Mouse (Mus musculus) layer of hippocampus, adult 2 months (tissue): ENCODE measurements around the gene Prkcz. TPM values are rescaled to one million over a fixed set of nuclear protein-coding genes. Genes with fewer than 3 reads are reported as not detected.

Experiments used
- DNase-seq, 2 experiments: peaks; one replicate each; pipeline ENCODE4 v3.0.0; 2022; ENCODE audit warnings: low spot score in 2 of 2
- H3K27ac ChIP-seq: fragments of 200-600 bp; 2 replicates; pipeline ENCODE4 v1.8.1; 2022
- H3K4me3 ChIP-seq: fragments of 200-600 bp; 2 replicates; pipeline ENCODE4 v1.8.1; 2022; ENCODE audit warnings: mild to moderate bottlenecking
- CTCF ChIP-seq: fragments of 200-600 bp; conservative IDR thresholded peaks from 2 replicates; pipeline ENCODE4 v1.8.1; 2022; ENCODE audit warnings: antibody characterized with exemption, mild to moderate bottlenecking, moderate library complexity
- total RNA-seq, 2 experiments: library from RNA; stranded (reverse); gene quantifications; 2 replicates each; pipeline ENCODE4 v1.2.3; 2021

The Prkcz gene
- total RNA-seq, 2 experiments from 2014 or later, result 158 to 160 TPM

DNA sequence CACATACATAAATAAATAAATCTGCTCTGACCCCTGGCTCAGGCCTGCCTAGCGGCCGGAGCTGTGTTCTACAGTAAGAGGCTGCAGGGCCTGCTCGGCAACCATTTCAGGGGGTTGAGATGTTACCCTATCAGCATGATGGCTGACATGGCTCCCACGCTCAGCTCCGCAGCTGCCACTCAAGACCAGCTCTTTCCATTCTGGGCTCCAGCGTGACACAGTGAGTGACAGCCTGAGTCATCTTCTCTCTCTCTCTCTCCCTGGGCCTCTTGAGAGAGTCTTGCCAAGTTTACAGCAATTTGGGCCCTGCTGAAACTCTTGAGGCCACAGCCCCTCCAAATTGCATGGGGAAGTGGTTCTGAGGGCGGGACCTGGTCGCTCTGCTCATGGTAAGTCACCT, 79.5 kb downstream of the Prkcz start:
- no peak for TF ChIP-seq CTCF
- DNase-seq, result peak; percentile 51 to 53
- H3K27ac ChIP-seq, result peak overlapping the region; percentile 87
- no peak overlapping the region for H3K4me3 ChIP-seq

DNA sequence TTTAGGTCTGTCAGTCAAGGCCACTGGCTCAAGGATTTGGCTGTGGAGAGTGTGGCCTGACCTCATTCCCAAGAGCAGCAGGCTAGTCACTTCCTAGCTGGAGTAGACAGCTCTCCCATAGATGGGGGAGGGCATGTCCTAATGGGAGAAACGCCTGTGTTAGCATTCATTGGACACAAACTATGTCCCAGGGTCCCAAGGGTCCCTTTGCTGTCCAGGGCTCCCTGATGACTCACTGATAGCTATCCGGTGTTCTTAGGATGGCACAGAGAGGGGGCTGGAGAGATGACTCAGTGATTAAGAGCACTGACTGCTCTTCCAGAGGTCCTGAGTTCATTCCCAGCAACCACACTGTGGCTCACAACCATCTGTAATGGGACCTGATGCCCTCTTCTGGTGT, 79.9 kb downstream of the Prkcz start:
- H3K27ac ChIP-seq, result peak overlapping the region; percentile 87
- DNase-seq, result no peak
- TF ChIP-seq CTCF, result no peak; the same call in 1 of the 2 replicates
- no peak overlapping the region for H3K4me3 ChIP-seq

GRCm38 (mm10) chr4:155280768-155281121, 80.4 kb downstream of the Prkcz start:
- no peak for DNase-seq
- TF ChIP-seq CTCF, result no peak
- peak overlapping the region; percentile 87 for H3K27ac ChIP-seq
- no peak overlapping the region for H3K4me3 ChIP-seq

- Histone ChIP-seq H3K27ac (peak overlapping the region; percentile 87), H3K4me3 (no peak overlapping the region)
- no peak for TF ChIP-seq CTCF
- peak in 1 of 2 experiments; percentile 47 for DNase-seq
Measured at GRCm38 (mm10) chr4:155279926-155280767, 81.0 kb downstream of the Prkcz start.

- H3K4me3 ChIP-seq, result no peak overlapping the region
- H3K27ac ChIP-seq, result no peak overlapping the region
- peak; percentile 57 for TF ChIP-seq CTCF
- DNase-seq, result no peak
Measured at GRCm38 (mm10) chr4:155279054-155279453, 82.1 kb downstream of the Prkcz start.

DNA sequence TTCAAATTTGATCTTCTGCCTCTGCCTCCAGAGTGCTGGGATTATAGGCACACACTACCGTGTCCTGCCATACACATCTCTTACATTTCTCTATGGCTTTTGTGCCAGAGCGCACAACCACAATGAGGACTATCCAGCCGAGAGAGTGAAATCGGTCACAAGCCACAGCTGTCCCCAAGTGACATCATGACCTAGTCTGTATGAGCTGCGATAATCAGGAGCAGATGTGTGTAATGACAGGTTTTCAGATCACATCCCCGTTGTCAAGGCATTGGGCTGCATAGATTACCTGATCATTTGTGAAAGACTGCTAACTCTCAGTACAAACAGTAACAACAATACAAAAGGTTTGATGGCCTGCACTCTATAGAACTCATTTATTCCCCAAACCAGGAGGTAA, 83.2 kb downstream of the Prkcz start:
- no peak for DNase-seq
- H3K4me3 ChIP-seq, result no peak overlapping the region
- H3K27ac ChIP-seq, result peak overlapping the region; percentile 2; the same call in 1 of the 2 replicates
- TF ChIP-seq CTCF, result no peak

DNA sequence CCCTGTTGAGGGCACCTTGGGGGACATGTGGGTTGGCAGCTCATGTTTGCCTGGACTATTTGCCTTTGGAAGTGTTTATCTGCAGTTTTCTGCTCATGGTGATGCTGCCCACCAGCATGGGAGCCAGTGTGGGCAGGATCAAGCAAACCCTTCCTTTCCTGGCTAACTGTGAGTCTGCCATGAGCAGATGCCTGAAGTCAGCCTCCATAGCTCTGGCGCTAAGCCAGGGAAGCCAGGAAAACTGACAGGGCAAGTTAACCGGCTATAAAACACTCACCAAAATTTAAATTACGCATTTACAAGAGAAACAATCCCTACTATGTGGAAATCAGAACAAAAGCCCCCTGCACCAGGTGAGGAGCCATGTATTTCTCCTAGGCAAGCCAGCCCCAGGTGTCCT, 86.3 kb downstream of the Prkcz start:
- Histone ChIP-seq H3K27ac (peak overlapping the region; percentile 24), H3K4me3 (no peak overlapping the region)
- DNase-seq, result no peak
- no peak for TF ChIP-seq CTCF

- Histone ChIP-seq H3K27ac (peak overlapping the region; percentile 24), H3K4me3 (no peak overlapping the region)
- no peak for TF ChIP-seq CTCF
- no peak for DNase-seq
Measured at GRCm38 (mm10) chr4:155274451-155274850, 86.7 kb downstream of the Prkcz start.

DNA sequence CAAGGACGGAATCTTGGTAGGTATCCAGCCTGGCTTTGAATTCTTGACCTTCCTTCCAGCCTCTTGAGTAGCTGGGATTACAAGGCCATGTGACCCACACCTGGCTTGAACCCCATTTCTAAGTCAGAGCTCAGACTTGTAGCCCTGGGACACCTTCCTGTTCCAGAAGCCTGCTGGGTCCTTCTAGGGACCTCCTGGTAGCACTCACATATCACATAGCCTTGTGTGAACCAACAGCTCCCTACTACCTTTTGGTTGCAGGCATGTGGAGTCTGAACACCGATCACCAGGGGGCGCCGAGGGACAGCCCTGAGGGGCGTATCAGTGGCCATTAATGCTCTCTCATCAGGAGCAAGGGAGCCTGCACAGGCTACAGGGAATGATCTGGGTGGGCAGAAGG, 92.8 kb downstream of the Prkcz start:
- no peak overlapping the region for H3K27ac ChIP-seq
- peak; percentile 61 to 77 for DNase-seq
- peak; percentile 85 for TF ChIP-seq CTCF
- H3K4me3 ChIP-seq, result no peak overlapping the region

GRCm38 (mm10) chr4:155267639-155268175, 93.5 kb downstream of the Prkcz start:
- DNase-seq, result no peak
- TF ChIP-seq CTCF, result no peak

GRCm38 (mm10) chr4:155267047-155267543, 94.1 kb downstream of the Prkcz start:
- no peak for TF ChIP-seq CTCF
- no peak for DNase-seq
- H3K27ac ChIP-seq, result no peak overlapping the region
- no peak overlapping the region for H3K4me3 ChIP-seq

More at GRCm38 (mm10) chr4:155267639-155268175, 93.5 kb downstream of the Prkcz start:
- Histone ChIP-seq H3K4me3 (no peak overlapping the region), H3K27ac (no peak overlapping the region)

GRCm38 (mm10) chr4:155264521-155265321, 96.4 kb downstream of the Prkcz start:
- DNase-seq, result no peak
- TF ChIP-seq CTCF, result no peak
- Histone ChIP-seq H3K4me3 (no peak overlapping the region), H3K27ac (peak overlapping the region; percentile 64)

- DNase-seq, result no peak
- no peak overlapping the region for H3K4me3 ChIP-seq
- H3K27ac ChIP-seq, result peak overlapping the region; percentile 96
- TF ChIP-seq CTCF, result no peak
Measured at GRCm38 (mm10) chr4:155252253-155252652, 108.9 kb downstream of the Prkcz start.
